Mouse (Mus musculus) embryo, embryonic 9.5 days (tissue): ENCODE measurements around the gene Best3.
"Not testable (repeated sequence)": the region's sequence is repeated elsewhere in the genome, so short reads cannot be mapped to it uniquely, and the experiment has no call there.

ENCODE experiments used
- DNase-seq: peaks from one replicate; pipeline ENCODE4 v3.0.0-alpha.2; 2017; ENCODE audit errors: extremely low spot score

Gene Best3

DNA sequence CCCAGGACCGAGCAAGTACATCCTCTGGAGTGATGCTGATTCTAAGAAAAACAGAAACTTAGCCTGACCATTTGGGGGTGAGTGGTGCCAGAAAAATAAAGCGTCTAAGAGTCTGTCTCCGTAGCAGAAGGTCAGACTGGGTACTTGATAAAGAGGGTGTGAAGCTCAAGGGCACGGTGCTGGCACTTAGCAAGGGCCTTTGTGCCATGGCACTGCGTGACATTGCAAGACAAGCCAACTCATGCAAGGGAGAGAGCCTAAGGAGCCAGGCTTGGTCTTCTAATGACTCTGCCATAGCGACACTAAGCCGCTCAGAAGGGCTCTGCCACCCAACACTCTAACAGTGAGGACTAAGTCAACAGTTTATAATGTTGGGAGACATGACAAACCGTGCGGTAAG, 7.3 kb upstream of the Best3 start:
- DNase-seq: no peak

- no peak for DNase-seq
Observed at GRCm38 (mm10) chr10:116980273-116980672, 5.8 kb upstream of the Best3 start.

GRCm38 (mm10) chr10:116980888-116981287, 5.2 kb upstream of the Best3 start:
- no peak for DNase-seq

DNA sequence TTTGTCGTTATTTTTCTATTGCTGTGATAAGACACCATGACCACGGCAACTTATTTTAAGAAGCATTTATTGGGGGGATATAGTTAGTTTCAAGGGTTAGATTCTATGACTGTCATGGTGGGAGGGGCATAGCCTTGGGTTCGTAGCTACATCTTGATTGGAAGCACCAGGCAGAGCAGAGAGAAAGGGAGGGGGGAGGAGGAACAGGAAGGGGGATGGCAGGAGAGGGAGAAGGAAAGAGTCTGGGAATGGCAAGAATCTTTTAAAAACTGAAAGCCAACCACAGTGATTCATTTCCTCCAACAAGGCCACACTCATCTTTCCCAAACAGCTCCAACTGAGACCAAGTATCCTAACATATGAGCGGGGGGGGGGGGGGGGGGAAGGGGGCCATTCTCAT, 3.6 kb upstream of the Best3 start:
- DNase-seq: no peak

GRCm38 (mm10) chr10:116984836-116985235, 1.3 kb upstream of the Best3 start:
- DNase-seq: no peak

- DNase-seq: no peak
Observed at GRCm38 (mm10) chr10:116993971-116994370, 7.9 kb downstream of the Best3 start.

DNA sequence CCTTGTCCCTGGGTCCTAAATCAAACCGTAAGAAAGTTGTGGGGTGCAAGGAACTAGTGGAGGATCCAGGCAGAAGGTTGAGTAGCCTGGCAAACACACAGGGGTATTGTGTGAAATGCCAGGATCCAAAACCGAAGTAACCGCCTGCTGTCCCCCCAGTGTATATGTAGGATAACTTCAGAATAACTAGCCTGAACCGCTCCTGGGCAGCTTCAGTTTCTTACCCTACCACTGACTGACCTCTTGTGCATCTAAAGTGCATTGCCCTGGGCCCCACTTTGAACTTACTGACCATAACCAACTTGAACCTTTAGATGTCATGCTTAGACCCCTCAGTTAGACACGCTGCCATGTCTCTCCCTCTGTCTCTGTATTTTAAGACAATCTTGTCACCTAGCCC, 9.0 kb downstream of the Best3 start:
- DNase-seq: no peak

- no peak for DNase-seq
Observed at GRCm38 (mm10) chr10:116995584-116996235, 9.6 kb downstream of the Best3 start.

GRCm38 (mm10) chr10:116996236-116996600, 10.1 kb downstream of the Best3 start:
- DNase-seq: no peak

DNA sequence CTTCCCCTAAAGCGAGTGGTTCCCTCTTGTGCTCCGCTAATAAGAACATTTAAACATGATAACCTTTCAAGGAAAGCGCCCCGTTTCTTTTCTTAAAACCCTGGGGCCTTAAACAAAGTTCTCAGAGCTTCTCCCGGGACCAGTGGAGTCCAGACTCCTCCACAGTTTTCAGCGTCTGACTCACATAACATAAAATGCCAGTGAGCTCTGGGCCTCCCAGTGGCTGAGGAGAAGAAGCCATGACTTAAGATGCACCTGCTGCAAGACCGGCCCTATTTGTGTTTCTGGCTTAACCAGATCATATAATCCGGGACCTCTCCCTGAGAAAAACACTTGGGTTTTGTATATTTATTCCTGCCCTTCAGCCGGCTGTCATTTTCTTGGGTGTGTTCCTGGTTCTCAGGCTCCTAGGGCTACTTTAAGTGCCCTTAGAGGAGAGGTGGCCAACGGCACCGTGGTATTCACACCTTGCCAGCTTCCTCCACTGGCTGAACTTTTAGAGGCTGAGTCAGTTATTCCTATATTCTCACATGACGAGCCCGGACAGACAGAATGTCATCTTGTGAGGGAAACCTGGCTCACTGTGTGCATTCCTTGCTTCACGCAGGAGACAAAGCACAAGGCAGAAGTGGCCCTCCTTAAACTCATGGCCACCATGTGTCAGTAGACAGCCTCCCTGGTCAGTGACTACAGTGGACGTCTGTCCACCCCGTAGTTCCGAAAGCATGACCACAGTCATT, 12.8 kb downstream of the Best3 start:
- DNase-seq: no peak

DNA sequence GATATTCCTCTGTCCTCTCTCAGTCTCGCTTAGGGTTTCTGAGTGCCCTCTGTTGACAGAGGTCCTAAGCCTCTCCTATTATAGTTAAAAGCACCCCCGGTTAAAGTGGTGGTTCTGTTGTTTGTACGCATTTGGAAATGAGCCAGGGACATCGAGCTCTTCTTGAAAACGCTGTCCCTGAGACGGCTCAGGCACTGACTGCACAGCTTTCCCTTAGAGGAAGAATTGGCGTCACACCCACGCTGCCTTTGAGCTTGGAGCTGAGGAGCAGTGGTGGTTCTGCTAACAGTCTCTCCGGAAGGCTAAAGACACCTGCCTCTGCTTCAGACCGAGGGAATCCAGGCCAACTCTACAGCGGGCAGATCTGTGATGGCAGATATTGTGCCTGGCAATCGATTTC, 14.9 kb downstream of the Best3 start:
- no peak for DNase-seq

DNA sequence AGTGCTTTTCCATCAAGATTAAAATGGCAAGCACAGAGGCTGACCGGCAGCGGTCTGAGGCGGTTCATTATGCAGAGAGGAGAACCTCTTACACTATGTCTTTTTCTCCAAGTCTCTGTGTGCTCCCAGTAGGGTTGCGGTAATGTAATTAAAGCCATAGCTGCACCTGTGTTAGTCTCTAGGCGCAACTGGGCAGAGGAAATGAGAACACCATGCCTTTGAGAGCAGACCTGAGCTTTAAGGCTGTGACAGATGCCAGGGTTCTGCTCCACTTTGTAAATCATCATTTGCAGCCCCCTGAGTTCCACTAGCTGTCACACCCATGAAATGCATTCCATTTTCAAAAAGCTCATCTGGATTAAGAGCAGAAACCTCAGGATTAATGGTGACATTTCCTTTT, 18.6 kb downstream of the Best3 start:
- no peak for DNase-seq

DNA sequence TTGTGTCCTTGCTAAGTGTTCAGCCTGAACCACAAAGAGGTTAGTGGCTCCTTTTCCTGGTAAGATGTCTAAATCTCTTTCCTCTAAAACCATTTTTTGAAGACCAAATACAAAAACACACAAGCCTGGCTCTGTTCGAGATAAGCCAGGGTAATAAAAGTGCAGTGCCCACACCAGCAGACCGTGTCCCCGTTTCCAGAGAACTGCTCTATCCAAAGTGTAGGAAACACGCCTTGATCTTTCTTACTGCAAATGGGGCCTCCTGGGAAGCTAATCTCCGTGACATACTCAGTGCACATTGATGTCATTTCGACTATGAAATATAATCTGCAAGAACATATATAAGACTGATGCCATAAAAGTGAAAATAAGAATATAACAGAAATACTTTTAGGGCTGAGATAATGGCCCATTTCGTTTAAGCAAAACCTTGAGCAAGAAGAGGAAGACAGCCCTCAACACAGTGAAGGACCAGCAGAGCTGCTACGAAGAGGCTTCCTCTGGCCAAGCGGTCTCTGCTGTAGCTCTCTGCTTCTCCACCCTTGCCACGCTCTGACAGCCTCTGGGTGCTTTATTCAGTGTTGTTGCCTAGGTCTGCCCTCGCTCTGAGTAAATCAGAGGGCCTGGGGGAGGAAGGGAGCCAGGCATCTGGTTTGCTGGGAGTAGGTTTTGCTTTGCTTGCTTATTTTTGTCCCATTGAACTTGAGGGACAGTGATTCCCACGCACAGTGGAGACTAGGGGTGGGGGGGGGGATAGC, 19.8 kb downstream of the Best3 start:
- DNase-seq: no peak

- DNase-seq: no peak
Observed at GRCm38 (mm10) chr10:117009691-117010090, 23.6 kb downstream of the Best3 start.

GRCm38 (mm10) chr10:117011047-117011446, 24.9 kb downstream of the Best3 start:
- no peak for DNase-seq

DNA sequence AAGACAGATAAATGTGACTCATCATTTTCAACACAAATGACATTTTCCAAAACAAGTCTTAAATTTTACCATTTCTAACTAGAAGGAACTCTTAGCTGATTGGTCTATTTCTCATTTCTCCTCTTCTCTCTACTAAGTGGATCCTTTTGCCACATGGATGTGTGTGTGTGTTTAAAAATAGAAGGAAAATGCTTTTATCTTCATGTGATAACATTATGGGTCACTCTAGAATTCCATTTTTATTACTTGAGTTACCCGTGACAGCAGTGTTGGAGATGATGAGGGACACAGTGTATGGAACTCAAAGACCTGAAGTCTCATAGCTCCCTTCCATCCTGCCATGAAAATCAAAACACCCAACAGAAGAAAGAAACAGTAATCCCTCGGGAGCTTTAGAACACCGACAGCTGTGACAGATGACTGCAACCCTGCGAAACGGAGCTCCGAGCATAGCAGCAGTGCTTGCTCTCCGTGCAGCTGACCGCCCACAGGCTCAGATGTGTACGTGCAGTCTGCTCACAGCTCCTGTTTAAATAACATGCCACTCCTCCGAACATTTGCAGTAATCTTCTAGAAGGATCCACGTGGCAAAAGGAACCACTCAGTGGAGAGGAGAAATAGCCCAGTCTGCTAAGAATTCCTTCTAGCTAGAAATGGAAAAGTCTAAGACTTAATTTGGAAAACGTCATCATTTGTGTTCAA, 27.7 kb downstream of the Best3 start:
- DNase-seq: peak; percentile 40

DNA sequence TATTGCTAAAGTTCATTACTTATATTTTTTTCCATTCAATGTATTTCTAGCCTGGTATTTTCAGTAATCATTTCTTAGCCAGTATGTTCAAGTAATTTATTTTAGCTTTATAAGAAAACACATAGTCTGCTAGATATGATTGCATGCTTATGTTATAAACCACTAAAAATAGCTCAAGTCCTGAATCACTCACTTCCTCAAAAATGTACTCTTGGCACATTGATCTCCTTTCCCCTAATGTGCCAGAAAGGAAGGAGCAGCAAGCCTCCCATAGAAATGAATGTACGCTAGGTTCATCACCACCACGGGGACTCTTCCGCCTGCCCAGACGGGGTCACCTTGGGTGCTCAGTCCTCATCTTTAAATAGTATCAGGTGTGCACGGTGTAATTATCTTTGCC, 28.5 kb downstream of the Best3 start:
- no peak for DNase-seq

DNA sequence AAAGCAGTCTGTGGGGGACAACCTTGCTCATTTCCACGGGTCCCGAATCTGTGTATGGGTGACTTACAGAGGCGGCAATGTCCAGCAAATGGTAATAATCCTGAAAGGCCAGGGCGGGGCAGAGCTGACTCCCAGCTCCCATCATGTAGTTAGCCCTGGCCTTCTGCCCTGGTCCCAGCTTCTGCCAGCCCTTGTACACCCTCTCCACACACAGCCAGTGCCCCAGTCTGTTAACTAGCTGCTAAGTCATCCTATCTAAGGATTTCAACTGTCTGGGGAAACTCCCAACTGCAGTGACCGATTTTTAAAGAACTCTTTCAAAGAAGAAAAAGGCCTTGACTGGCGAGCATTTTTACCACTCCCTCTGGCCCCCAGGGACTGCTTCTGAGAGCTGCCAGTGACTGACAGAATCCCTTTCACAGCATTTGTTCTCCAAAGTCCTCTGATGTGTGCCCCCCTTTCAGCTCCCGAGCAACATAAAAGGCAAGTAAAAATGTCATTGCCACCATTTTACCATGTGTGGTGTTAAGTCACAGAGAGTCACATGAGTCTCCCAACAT, 32.2 kb downstream of the Best3 start:
- DNase-seq: no peak

DNA sequence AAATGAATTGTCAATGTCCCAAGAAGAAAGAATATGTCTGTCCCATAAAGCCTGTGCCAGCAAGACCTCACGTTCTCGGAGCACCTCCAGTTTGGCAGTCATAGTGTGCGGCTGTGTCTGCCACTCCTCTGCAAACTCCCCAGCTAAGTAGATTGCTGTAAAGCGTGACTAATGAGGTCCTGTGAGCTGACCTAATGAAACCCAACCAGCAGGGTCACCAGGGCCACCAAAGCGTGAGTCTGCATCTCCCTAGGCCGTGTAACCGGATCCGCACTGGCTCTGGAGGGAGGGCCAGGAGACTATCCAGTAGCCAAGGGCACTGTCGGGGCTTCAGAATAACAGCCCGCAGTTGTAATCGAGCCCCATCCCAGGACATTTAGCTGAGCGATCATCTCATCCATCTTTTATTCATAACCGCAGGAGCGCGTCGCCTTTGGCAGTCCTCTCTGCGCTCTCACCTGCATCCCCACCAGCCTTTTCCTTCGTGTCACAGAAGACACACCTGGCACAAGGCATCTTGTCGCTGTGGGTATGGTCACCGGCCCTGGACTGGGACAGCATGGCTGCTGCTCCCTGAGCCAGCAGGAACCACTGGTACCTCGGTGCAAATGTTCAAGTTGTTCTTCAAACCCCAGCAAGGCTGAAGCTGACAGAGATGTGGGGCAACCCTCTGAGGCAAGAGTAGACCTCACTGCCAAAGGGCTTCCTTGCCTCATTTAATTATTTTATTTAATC, 35.1 kb downstream of the Best3 start:
- peak; percentile 80 for DNase-seq

DNA sequence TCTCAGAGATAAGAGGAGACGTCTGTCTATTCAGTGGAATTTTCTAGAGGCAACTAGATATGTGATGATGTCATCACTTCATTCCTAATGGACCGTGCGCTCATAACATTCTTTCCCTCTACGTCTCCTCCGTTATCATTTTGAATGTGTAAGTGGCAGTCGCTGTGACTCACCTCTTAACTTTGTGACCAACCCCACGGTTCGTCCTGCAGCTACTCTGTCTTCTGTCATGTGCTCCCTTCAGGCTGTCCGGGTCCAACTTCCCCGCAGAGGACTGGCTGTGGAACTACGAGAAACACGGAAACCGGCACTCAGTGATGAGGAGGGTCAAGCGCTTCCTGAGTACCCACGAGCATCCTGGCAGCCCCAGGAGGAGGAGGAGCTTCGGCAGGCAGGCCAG, 37.6 kb downstream of the Best3 start:
- DNase-seq: no peak

DNA sequence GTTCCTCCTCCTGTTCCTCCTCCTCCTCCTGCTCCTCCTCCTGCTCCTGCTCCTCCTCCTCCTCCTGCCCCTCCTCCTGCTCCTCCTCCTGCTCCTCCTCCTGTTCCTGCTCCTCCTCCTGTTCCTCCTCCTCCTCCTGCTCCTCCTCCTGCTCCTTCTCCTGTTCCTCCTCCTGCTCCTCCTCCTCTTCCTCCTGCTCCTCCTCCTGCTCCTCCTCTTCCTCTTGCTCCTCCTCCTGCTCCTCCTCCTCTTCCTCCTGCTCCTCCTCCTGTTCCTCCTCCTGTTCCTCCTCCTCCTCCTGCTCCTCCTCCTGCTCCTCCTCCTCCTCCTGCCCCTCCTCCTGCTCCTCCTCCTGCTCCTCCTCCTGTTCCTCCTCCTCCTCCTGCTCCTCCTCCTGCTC, 39.7 kb downstream of the Best3 start:
- not testable (repeated sequence) for DNase-seq
